Mouse (Mus musculus) heart, embryonic 13.5 days (tissue): ENCODE data around the gene Cnpy2. TPM values are rescaled to one million over a fixed set of nuclear protein-coding genes. Genes with fewer than 3 reads are reported as not detected.

Experiments
- ATAC-seq: fragments of 200-750 bp; cut with Nextera tagmentation; 2 replicates; pipeline ENCODE4 v1.8.0; 2017; ENCODE audit warnings: moderate TSS enrichment; ENCODE audit not compliant: insufficient number of reproducible peaks, low FRiP score, low TSS enrichment; ENCODE audit errors: extremely low read depth
- H3K27ac ChIP-seq: fragments of 300-500 bp; sonication (generic); replicated peaks from 2 replicates; pipeline ENCODE4 v1.5.1; 2015; ENCODE audit warnings: moderate library complexity, mild to moderate bottlenecking, inconsistent platforms
- H3K27me3 ChIP-seq: fragments of 300-500 bp; sonication (generic); replicated peaks from 2 replicates; pipeline ENCODE4 v1.6.1; 2015; ENCODE audit warnings: mild to moderate bottlenecking, inconsistent platforms
- H3K36me3 ChIP-seq: fragments of 300-500 bp; sonication (generic); 2 replicates; pipeline ENCODE4 v1.6.1; 2015; ENCODE audit warnings: mild to moderate bottlenecking, inconsistent platforms
- H3K4me1 ChIP-seq: fragments of 300-500 bp; sonication (generic); 2 replicates; pipeline ENCODE4 v1.6.1; 2015; ENCODE audit warnings: inconsistent platforms
- H3K4me2 ChIP-seq: fragments of 300-500 bp; sonication (generic); 2 replicates; pipeline ENCODE4 v1.6.1; 2015; ENCODE audit warnings: inconsistent platforms, mild to moderate bottlenecking, moderate library complexity
- H3K4me3 ChIP-seq: fragments of 300-500 bp; sonication (generic); 2 replicates; pipeline ENCODE4 v1.5.1; 2015; ENCODE audit warnings: moderate library complexity, mild to moderate bottlenecking, inconsistent platforms
- H3K9ac ChIP-seq: fragments of 300-500 bp; sonication (generic); 2 replicates; pipeline ENCODE4 v1.6.1; 2015; ENCODE audit warnings: inconsistent platforms, mild to moderate bottlenecking, moderate library complexity
- H3K9me3 ChIP-seq: fragments of 300-500 bp; sonication (generic); 2 replicates; pipeline ENCODE4 v1.6.1; 2016; ENCODE audit warnings: inconsistent platforms
- WGBS: fragments of 180-500 bp; shearing (Covaris S2); methylation state at CpG from one replicate; pipeline ENCODE4 v1.1.7; 2015; ENCODE audit warnings: mixed read lengths; 5-methylcytosine and 5-hydroxymethylcytosine counted together
- polyA plus RNA-seq: library from polyadenylated mRNA; unstranded; fragments of >200 nt; fragmentation: Nextera tagmentation; extraction: Ambion mirVana; gene quantifications from 2 replicates; pipeline ENCODE4 v1.2.1, GENCODE M21; 2015

Cnpy2 gene
- polyA plus RNA-seq, 1 experiment from 2014 or later, result 193 TPM

DNA sequence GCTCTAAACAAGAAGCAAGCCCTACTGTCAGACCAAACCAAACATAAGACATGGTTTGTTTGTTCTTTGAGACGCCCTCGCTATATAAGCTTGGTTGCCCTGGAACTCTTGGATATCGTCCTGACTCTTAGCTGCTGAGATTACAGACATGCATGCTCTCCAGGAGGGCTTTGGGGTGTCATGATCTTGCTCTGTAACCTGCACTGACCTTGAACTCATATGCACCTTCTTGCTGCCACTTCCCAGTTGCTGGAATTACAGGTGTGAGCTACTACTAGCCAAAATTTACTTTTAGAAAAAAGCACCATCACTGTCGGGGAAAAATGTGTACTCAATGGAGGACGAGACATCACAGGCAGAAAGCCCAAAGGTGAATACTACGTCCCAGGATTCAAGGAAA lies 47.3 kb downstream of the Cnpy2 start:
- Histone ChIP-seq H3K36me3 (peaks cover 13% of the 10 kb centered on the region), H3K27ac (peak overlapping the region; percentile 93), H3K27me3 (no peaks in the 10 kb centered on the region), H3K9ac (peak overlapping the region; percentile 86), H3K4me3 (peak overlapping the region; percentile 70), H3K4me2 (peak overlapping the region; percentile 92), H3K4me1 (peaks cover 32% of the 10 kb centered on the region), H3K9me3 (no peaks in the 10 kb centered on the region)
- 81% methylated on average over 6 of the region's 6 CpGs for WGBS
- ATAC-seq, result no peak

DNA sequence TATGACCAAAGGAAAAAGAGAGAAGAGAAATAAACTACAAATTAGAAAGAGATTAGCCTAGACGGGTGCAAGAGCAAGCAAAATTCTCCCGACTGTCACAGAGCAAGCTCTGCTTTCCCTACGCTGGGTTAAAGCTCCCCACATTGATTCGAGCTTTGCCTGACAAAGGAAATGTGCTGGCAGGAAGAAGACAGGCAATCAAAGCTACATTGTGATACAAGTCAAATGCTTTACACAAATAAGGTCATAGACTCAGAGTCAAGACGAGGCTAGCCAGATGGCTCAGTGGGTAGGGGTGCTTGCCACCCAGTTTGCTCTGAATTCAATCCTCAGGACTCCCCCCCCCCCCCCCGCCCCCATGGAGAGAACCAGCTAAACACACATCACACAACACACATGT lies 47.8 kb downstream of the Cnpy2 start:
- 0 out of 2 replicates have a peak overlapping the region, but pooled peaks have one; percentile 93 for H3K27ac ChIP-seq
- no peak overlapping the region for H3K9ac ChIP-seq
- H3K9me3 ChIP-seq, result no peaks in the 10 kb centered on the region
- no peak overlapping the region for H3K4me3 ChIP-seq
- peaks cover 32% of the 10 kb centered on the region for H3K4me1 ChIP-seq
- H3K36me3 ChIP-seq, result peaks cover 9% of the 10 kb centered on the region
- ATAC-seq, result no peak
- H3K27me3 ChIP-seq, result no peaks in the 10 kb centered on the region
- H3K4me2 ChIP-seq, result no peak overlapping the region
- WGBS, result 72% methylated on average over 5 of the region's 6 CpGs

DNA sequence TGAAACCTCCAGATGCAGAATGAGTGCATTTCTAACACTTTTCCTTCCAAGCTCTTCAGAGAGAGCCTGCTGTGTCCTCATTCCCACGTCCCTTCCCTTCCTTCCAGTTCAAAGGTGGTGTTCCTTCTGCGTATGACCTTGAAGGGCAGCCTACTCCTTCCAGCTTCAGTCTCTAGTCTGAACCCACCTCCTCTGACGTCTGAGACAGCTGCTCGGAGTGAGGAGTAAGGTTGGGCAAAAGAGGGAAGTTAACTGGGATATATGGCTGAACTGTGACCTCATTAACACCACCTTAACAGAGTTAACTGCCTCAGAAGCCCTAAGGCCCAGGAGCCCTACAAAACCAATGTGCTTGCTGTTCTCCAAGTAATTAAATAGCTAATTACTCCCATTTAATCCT lies 48.3 kb downstream of the Cnpy2 start:
- ATAC-seq, result no peak
- peaks cover 32% of the 10 kb centered on the region for H3K4me1 ChIP-seq
- H3K9ac ChIP-seq, result 0 out of 2 replicates have a peak overlapping the region, but pooled peaks have one; percentile 6
- H3K9me3 ChIP-seq, result no peaks in the 10 kb centered on the region
- 54% methylated on average over 4 of the region's 4 CpGs for WGBS
- no peak overlapping the region for H3K4me3 ChIP-seq
- no peak overlapping the region for H3K27ac ChIP-seq
- no peaks in the 10 kb centered on the region for H3K27me3 ChIP-seq
- peaks cover 3% of the 10 kb centered on the region for H3K36me3 ChIP-seq
- H3K4me2 ChIP-seq, result no peak overlapping the region

DNA sequence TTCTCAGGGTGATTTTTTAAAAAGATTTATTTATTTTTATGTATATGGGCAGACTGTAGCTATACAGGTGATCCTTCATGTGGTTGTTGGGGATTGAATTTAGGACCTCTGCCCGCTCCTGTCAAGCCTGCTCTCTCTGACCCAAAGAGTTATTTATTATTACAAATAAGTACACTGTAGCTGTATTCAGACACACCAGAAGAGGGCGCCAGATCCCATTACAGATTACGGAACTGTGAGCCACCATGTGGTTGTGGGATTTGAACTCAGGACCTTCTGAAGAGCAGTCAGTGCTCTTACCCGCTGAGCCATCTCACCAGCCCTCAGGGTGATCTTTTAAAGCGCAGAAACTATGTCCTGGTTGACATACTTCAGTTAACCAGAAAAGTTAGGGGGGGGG lies 49.9 kb downstream of the Cnpy2 start:
- Histone ChIP-seq H3K4me2 (no peak overlapping the region), H3K27ac (no peak overlapping the region), H3K27me3 (no peaks in the 10 kb centered on the region), H3K4me3 (no peak overlapping the region), H3K9me3 (no peaks in the 10 kb centered on the region), H3K36me3 (no peaks in the 10 kb centered on the region), H3K4me1 (peaks cover 39% of the 10 kb centered on the region), H3K9ac (no peak overlapping the region)
- no peak for ATAC-seq
- WGBS, result 77% methylated on average over 5 of the region's 5 CpGs

DNA sequence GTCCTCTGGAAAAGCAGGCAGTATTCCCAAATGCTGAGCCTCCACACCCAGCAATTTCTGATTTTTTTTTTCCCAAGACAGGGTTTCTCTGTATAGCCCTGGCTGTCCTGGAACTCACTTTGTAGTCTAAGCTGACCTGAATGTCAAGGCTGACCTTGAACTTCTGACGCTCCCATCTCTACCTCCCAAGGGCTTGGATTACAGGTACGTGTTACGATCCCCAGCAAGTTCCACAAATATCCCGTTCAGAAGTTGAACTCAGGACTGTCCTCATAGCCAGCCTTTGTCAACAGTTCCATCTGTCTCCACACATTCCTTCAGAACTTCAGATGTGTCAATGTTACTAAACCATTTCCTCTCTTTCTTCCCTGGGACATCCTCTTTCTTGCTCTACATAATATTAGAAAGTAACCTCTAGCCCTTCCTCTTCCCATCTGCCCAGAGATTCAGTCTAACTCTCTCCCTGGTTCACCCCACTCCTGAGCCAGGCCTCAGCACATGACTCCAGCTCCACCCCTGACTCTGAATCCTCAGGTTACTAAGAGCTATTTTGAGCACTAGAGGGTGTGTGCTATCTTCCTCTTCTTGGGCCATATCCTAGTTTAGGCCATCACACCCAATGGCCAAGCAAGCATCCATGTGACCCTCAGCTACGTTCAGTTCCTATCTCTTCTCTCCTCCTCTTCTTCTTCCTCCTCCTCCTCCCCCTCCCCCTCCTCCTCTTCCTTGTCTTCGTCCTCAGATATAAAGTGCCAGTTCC lies 50.9 kb downstream of the Cnpy2 start:
- Histone ChIP-seq H3K27me3 (no peaks in the 10 kb centered on the region), H3K9ac (no peak overlapping the region), H3K27ac (peak overlapping the region; percentile 80), H3K4me3 (no peak overlapping the region), H3K4me1 (peaks cover 36% of the 10 kb centered on the region), H3K4me2 (no peak overlapping the region), H3K36me3 (no peaks in the 10 kb centered on the region), H3K9me3 (no peaks in the 10 kb centered on the region)
- ATAC-seq, result no peak
- 47% methylated on average over 6 of the region's 6 CpGs for WGBS

DNA sequence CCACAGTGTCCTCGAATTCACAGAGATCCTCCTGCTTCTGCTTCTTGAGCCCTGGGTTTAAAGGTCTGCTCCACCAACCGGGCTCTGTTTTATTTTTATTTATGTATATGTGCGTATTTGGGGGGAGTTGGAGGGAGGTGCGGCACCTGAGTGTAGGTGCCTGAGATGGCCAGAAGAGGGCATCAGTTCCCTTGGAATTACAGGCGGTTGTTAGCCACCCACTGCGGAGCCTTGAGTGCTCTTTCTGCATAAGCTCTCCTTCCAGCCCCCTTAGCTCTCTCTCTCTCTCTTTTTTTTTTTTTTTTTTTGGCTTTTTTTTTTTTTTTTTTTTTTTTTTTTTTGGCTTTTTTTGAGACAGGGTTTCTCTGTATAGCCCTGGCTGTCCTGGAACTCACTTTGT lies 52.1 kb downstream of the Cnpy2 start:
- Histone ChIP-seq H3K27ac (no peak overlapping the region), H3K4me3 (no peak overlapping the region), H3K9me3 (no peaks in the 10 kb centered on the region), H3K4me1 (peaks cover 44% of the 10 kb centered on the region), H3K36me3 (peaks cover 12% of the 10 kb centered on the region), H3K27me3 (no peaks in the 10 kb centered on the region), H3K4me2 (no peak overlapping the region), H3K9ac (no peak overlapping the region)
- ATAC-seq, result no peak
- 73% methylated on average over 6 of the region's 6 CpGs for WGBS

DNA sequence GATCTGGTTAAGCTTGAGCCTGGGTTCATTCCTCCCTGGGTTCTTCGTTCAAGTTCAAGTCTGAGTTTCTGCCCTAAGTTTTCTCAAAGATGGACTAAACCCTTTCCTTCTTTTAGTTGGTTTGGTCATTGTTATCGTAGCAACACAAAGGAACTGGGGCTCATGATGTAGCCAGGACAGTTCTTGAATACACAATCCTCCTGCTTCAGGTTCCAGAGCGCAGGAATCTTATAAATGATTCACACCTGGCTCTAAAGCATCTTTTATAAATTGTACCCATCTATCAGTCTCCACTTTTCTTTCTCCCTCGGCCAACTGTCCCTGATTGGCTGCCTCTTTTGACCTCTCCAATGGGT lies 53.8 kb downstream of the Cnpy2 start:
- peak overlapping the region; percentile 94 for H3K27ac ChIP-seq
- H3K9me3 ChIP-seq, result no peaks in the 10 kb centered on the region
- peak overlapping the region; percentile 87 for H3K4me3 ChIP-seq
- peak overlapping the region; percentile 83 for H3K4me2 ChIP-seq
- WGBS, result 47% methylated on average over 4 of the region's 4 CpGs
- peaks cover 29% of the 10 kb centered on the region for H3K36me3 ChIP-seq
- no peaks in the 10 kb centered on the region for H3K27me3 ChIP-seq
- ATAC-seq, result no peak
- peak overlapping the region; percentile 98 for H3K9ac ChIP-seq
- H3K4me1 ChIP-seq, result peaks cover 38% of the 10 kb centered on the region

DNA sequence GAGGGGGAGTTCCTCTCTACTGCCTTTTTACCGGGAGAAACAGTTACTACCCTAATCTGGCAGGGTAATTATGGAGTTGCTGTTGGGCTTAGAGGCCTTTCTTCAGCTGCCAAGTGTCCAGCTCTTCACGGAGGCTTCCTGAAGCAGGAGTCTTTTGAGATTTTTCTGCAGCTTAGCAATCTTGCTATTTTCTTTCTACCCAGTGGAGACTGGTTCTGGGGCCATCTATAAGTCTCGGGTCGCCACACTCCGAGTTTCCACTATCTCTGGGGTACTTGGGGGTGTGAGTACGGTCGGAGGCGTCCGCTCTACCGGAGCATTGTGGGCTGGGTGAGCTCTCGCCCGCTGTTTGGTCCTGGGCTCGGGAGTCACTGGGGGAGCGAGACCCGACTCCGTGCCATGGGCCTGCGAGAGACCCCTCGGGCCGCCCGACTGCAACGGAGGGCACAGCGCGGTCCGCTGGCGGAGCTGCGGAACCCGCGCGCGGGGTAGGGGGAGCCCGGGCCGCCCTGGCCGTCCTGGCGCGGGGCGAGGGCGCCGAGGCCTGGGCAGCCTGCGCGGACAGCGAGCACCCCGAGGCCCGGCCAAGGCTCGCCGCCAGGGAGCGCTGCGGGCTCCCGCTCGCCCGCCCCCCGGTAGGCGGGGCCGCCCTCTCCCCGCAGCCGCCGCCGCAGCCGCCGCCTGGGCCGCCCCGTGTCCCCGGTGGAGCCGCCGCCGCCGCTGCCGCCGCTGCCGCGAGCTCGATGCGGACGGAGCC lies 54.4 kb downstream of the Cnpy2 start, which contains the start of gene Ankrd52:
Gene Ankrd52 (plus strand): TSS at position 661 of the 757 bp plus-strand sequence.
- Histone ChIP-seq H3K9ac (peak within 1 kb of the TSS; percentile 98), H3K9me3 (no peaks in the 10 kb centered on the region), H3K36me3 (peaks cover 35% of the 10 kb centered on the region), H3K27me3 (no peaks in the 10 kb centered on the region), H3K27ac (peak within 1 kb of the TSS; percentile 94), H3K4me3 (peak within 1 kb of the TSS; percentile 87), H3K4me1 (peaks cover 38% of the 10 kb centered on the region), H3K4me2 (peak within 1 kb of the TSS; percentile 83)
- ATAC-seq, result peak; percentile 89
- under 1% methylated on average over 73 of the region's 73 CpGs for WGBS

Other genes starting within 250 kb of the Cnpy2 start
- 4,907 and 5,417 TPM in 2 replicates for gene Atp5b, start 239.2 kb upstream of the Cnpy2 start, polyA plus RNA-seq
- 7.4 and 8.0 TPM in 2 replicates for gene Baz2a, start 230.9 kb upstream of the Cnpy2 start, polyA plus RNA-seq
- gene Rbms2, start 142.2 kb upstream of the Cnpy2 start, polyA plus RNA-seq, result 35.4 and 37.3 TPM in 2 replicates
- gene Gls2, start 128.0 kb upstream of the Cnpy2 start, polyA plus RNA-seq, result 0.53 and 0.96 TPM in 2 replicates
- 40.7 and 40.8 TPM in 2 replicates for gene Spryd4, start 110.7 kb upstream of the Cnpy2 start, polyA plus RNA-seq
- gene Mip, start 96.6 kb upstream of the Cnpy2 start, polyA plus RNA-seq, result not detected in 2 replicates
- 32.2 and 34.0 TPM in 2 replicates for gene Timeless, start 90.4 kb upstream of the Cnpy2 start, polyA plus RNA-seq
- 0.10 and 0.17 TPM in 2 replicates for gene Apon, start 68.4 kb upstream of the Cnpy2 start, polyA plus RNA-seq
- gene Apof, start 53.8 kb upstream of the Cnpy2 start, polyA plus RNA-seq, result 0.27 and 1.7 TPM in 2 replicates
- 9.7 and 9.8 TPM in 2 replicates for gene Stat2, start 51.9 kb upstream of the Cnpy2 start, polyA plus RNA-seq
- 1.8 and 2.6 TPM in 2 replicates for gene Il23a, start 23.7 kb upstream of the Cnpy2 start, polyA plus RNA-seq
- 24.9 and 25.7 TPM in 2 replicates for gene Pan2, start 19.1 kb upstream of the Cnpy2 start, polyA plus RNA-seq
- 396 and 409 TPM in 2 replicates for gene Cs, start 15.3 kb downstream of the Cnpy2 start, polyA plus RNA-seq
- 11.8 and 12.6 TPM in 2 replicates for gene Coq10a, start 46.5 kb downstream of the Cnpy2 start, polyA plus RNA-seq
- gene Ankrd52, start 54.7 kb downstream of the Cnpy2 start, polyA plus RNA-seq, result 8.8 and 9.4 TPM in 2 replicates
- gene Slc39a5, start 78.8 kb downstream of the Cnpy2 start, polyA plus RNA-seq, result 0.12 and 1.5 TPM in 2 replicates
- 58.0 and 63.9 TPM in 2 replicates for gene Nabp2, start 89.0 kb downstream of the Cnpy2 start, polyA plus RNA-seq
- gene Rnf41, start 89.2 kb downstream of the Cnpy2 start, polyA plus RNA-seq, result 26.8 and 27.0 TPM in 2 replicates
- gene Smarcc2, start 136.8 kb downstream of the Cnpy2 start, polyA plus RNA-seq, result 55.2 and 57.1 TPM in 2 replicates
- 1,202 and 1,344 TPM in 2 replicates for gene Myl6, start 171.7 kb downstream of the Cnpy2 start, polyA plus RNA-seq
- gene Myl6b, start 176.2 kb downstream of the Cnpy2 start, polyA plus RNA-seq, result 3.2 and 4.5 TPM in 2 replicates
- gene Esyt1, start 203.4 kb downstream of the Cnpy2 start, polyA plus RNA-seq, result 17.2 and 17.3 TPM in 2 replicates
- 7.6 and 9.4 TPM in 2 replicates for gene Zc3h10, start 225.3 kb downstream of the Cnpy2 start, polyA plus RNA-seq
- gene Rpl41, start 226.8 kb downstream of the Cnpy2 start, polyA plus RNA-seq, result 2,656 and 2,881 TPM in 2 replicates
- gene Pa2g4, start 243.5 kb downstream of the Cnpy2 start, polyA plus RNA-seq, result 125 and 136 TPM in 2 replicates